Mouse (Mus musculus): ENCODE results near the gene Psmd2. TPM values are rescaled to one million over a fixed set of nuclear protein-coding genes. Genes with fewer than 3 reads are reported as not detected.

Psmd2 gene
- polyA plus RNA-seq, 1 experiment from 2014 or later: 355 TPM

- peaks cover 12% of the 10 kb centered on the region for H3K4me1 ChIP-seq
- H3K9me3 ChIP-seq: no peaks in the 10 kb centered on the region
- ATAC-seq (ENCODE audit: low FRiP score, low read depth): no peak
- H3K4me3 ChIP-seq: no peak overlapping the region
- no peak overlapping the region for H3K27ac ChIP-seq
- H3K9ac ChIP-seq: no peak overlapping the region
- no peak overlapping the region for H3K4me2 ChIP-seq (replicated peaks)
- H3K27me3 ChIP-seq: no peaks in the 10 kb centered on the region
- 89% methylated on average over 2 of the region's 2 CpGs for WGBS
- H3K36me3 ChIP-seq: peaks cover 89% of the 10 kb centered on the region
Measured at GRCm38 (mm10) chr16:20706407-20707055, 55.1 kb downstream of the Psmd2 start.

DNA sequence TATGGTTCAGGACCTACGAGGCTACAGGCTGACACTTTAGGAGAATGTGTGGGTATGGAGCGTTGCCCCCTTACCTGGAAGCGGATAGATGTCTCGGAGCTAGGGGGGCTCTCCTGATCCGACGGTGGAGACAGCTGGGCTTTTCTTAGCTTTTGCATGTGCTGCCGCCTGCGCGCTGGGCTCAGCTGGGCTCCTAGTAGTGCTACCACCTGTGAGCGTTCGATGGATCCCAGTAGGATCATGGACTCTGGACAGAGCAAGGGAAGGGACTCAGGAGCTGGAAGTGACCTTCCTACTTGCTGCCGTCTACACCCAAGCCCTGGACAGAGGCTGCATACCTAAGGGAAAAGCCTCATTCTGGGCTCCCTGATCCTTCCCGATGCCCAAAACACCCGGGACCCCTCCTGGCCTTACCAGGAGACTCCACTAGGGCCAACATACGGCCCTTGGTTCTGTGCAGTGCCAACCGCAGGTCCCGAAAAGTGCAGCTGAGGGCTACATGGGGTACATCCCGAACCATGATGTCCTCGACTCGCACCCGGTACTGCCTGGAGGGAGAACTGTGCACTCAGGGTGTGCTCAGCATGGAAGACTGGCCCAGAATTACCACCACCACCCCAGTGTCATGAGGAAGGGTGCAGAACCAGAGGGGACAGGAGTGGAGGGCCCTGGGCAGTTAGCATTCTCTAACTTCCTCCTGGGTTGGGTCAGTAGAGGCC, 56.9 kb downstream of the Psmd2 start:
- no peaks in the 10 kb centered on the region for H3K4me1 ChIP-seq
- H3K9me3 ChIP-seq: no peaks in the 10 kb centered on the region
- H3K9ac ChIP-seq: no peak overlapping the region
- H3K4me3 ChIP-seq: no peak overlapping the region
- no peak for ATAC-seq (ENCODE audit: low FRiP score, low read depth)
- no peaks in the 10 kb centered on the region for H3K27me3 ChIP-seq
- WGBS: 91% methylated on average over 21 of the region's 21 CpGs
- H3K27ac ChIP-seq: no peak overlapping the region
- peaks cover 100% of the 10 kb centered on the region for H3K36me3 ChIP-seq
- H3K4me2 ChIP-seq (replicated peaks): no peak overlapping the region

GRCm38 (mm10) chr16:20708939-20709734, 57.7 kb downstream of the Psmd2 start:
- Histone ChIP-seq H3K27me3 (no peaks in the 10 kb centered on the region), H3K4me1 (peaks cover 7% of the 10 kb centered on the region; the same call in 1 of the 2 replicates), H3K4me3 (no peak overlapping the region), H3K9ac (no peak overlapping the region), H3K4me2 (replicated peaks) (no peak overlapping the region), H3K27ac (no peak overlapping the region), H3K36me3 (peaks cover 94% of the 10 kb centered on the region), H3K9me3 (no peaks in the 10 kb centered on the region)
- 73% methylated on average over 19 of the region's 19 CpGs for WGBS
- ATAC-seq (ENCODE audit: low FRiP score, low read depth): peak; percentile 66; the same call in 1 of the 2 replicates

DNA sequence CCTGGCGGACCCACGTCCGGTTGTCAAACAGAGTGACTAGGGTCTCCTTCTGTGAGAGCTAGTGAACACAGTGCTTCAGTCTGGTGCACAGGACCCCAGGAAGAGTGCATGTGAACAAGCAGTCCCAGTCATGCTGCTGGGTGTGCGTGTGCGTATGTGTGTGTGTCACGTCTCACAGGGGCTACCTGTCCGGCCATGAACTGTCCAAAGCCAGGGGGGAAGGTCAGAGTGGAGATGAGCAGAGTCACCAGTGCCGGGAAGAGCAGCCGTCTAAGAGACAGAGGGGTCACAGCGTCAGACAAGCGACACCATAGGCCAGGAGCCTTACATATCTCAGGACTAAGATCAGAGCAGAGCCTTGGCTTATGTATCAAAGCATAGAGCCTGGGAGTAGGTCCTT, 58.9 kb downstream of the Psmd2 start:
- Histone ChIP-seq H3K4me1 (peaks cover 20% of the 10 kb centered on the region), H3K36me3 (peaks cover 82% of the 10 kb centered on the region), H3K27ac (no peak overlapping the region), H3K27me3 (no peaks in the 10 kb centered on the region), H3K9me3 (no peaks in the 10 kb centered on the region), H3K4me3 (no peak overlapping the region), H3K9ac (no peak overlapping the region), H3K4me2 (replicated peaks) (no peak overlapping the region)
- no peak for ATAC-seq (ENCODE audit: low FRiP score, low read depth)
- 93% methylated on average over 11 of the region's 11 CpGs for WGBS

DNA sequence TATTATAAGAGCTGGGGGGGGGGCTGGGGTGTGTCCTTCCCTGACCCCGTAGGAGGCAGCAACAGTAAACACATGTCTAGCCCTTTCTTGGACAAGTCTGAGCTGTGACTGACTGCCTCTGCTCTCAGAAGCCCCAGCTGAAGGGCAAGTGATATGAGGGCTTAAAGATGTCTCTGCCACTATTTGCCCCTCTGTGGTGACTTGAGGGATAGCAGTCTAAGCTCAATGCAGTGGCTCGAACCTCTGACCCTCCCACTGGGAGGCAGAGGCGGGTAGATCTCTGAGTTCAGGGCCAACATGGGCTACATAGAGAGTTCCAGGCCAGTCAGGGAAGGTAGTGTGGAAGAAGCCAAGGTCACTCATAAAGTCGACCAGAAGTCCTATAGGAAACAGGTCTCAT, 59.4 kb downstream of the Psmd2 start:
- H3K4me3 ChIP-seq: no peak overlapping the region
- H3K4me1 ChIP-seq: peaks cover 21% of the 10 kb centered on the region
- H3K9me3 ChIP-seq: no peaks in the 10 kb centered on the region
- peaks cover 78% of the 10 kb centered on the region for H3K36me3 ChIP-seq
- ATAC-seq (ENCODE audit: low FRiP score, low read depth): no peak
- 82% methylated on average over 4 of the region's 4 CpGs for WGBS
- H3K9ac ChIP-seq: no peak overlapping the region
- no peak overlapping the region for H3K27ac ChIP-seq
- no peaks in the 10 kb centered on the region for H3K27me3 ChIP-seq
- no peak overlapping the region for H3K4me2 ChIP-seq (replicated peaks)

DNA sequence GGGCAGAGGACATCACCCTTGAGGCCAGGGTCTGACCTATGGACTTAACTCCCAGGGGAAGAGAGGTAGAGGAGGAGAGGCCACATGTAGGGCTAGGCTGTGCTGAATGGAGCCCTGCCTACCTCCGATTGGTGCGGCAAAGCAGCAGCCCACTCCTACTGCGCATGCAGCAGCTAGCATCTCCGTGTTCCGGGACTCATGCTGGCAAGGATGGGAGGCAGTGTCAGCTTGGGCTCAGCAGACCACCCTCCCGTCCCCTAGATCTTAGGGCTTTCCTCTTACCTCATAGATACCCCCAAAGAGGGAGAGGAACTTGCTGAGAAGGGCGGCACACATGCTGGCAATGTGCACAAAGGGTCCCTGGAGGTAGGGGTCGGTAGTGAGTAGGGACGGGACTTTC, 60.7 kb downstream of the Psmd2 start:
- no peak for ATAC-seq (ENCODE audit: low FRiP score, low read depth)
- Histone ChIP-seq H3K4me1 (peaks cover 29% of the 10 kb centered on the region), H3K27ac (no peak overlapping the region), H3K9ac (no peak overlapping the region), H3K36me3 (peaks cover 64% of the 10 kb centered on the region), H3K4me2 (replicated peaks) (no peak overlapping the region), H3K9me3 (no peaks in the 10 kb centered on the region), H3K27me3 (no peaks in the 10 kb centered on the region), H3K4me3 (no peak overlapping the region)
- WGBS: 76% methylated on average over 9 of the region's 9 CpGs

DNA sequence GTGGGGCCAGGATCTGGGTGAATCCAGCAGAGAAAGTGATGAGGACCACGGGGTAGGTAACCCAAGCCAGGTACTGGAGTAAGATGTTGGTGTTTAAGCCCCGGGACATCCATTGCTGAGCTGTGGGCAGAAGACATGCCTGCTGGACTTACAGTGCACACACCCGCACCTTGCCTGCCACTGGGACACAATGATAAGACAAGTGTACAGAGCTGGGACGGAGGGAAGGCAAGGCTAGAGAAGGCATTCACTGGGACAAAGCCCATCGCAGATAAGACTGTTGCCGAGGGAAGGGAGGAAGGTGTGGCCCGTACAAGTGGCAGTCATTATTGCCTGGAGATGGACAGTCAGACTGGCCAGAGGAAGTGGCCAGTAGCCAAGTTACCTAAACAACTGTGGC, 61.4 kb downstream of the Psmd2 start:
- no peak overlapping the region for H3K4me3 ChIP-seq
- 0 out of 2 replicates have a peak overlapping the region, but pooled peaks have one; percentile 78 for H3K4me2 ChIP-seq (replicated peaks)
- ATAC-seq (ENCODE audit: low FRiP score, low read depth): no peak
- H3K27ac ChIP-seq: no peak overlapping the region
- peaks cover 30% of the 10 kb centered on the region for H3K4me1 ChIP-seq
- WGBS: 93% methylated on average over 7 of the region's 7 CpGs
- no peaks in the 10 kb centered on the region for H3K9me3 ChIP-seq
- no peaks in the 10 kb centered on the region for H3K27me3 ChIP-seq
- H3K36me3 ChIP-seq: peaks cover 57% of the 10 kb centered on the region
- H3K9ac ChIP-seq: no peak overlapping the region

MicroRNAs within 50 kb of the gene (microRNA counts, 519-probe panel; counts per million panel counts)
- microRNA mmu-miR-1224: 3,250 counts per million, percentile 55 among the panel's probes with 10 or more counts

Small RNA genes lying within 50 kb of the gene (microRNA-seq; reads per million reads assigned to microRNA genes)
- gene Mir1224: 0.52 reads per million

Other genes starting within 250 kb of the Psmd2 start
- gene Abcc5, start 225.3 kb upstream of the Psmd2 start, polyA plus RNA-seq (2015; fragmentation: Nextera tagmentation; extraction: Ambion mirVana): 86.9 and 100 TPM in 2 replicates
- gene Eif2b5, start 152.8 kb upstream of the Psmd2 start, polyA plus RNA-seq (2015; fragmentation: Nextera tagmentation; extraction: Ambion mirVana): 109 and 113 TPM in 2 replicates
- 28.0 and 28.7 TPM in 2 replicates for gene Dvl3, start 134.7 kb upstream of the Psmd2 start, polyA plus RNA-seq (2015; fragmentation: Nextera tagmentation; extraction: Ambion mirVana)
- 629 and 657 TPM in 2 replicates for gene Ap2m1, start 116.2 kb upstream of the Psmd2 start, polyA plus RNA-seq (2015; fragmentation: Nextera tagmentation; extraction: Ambion mirVana)
- gene Abcf3, start 103.1 kb upstream of the Psmd2 start, polyA plus RNA-seq (2015; fragmentation: Nextera tagmentation; extraction: Ambion mirVana): 68.1 and 78.1 TPM in 2 replicates
- 0.73 and 1.5 TPM in 2 replicates for gene Vwa5b2, start 62.2 kb upstream of the Psmd2 start, polyA plus RNA-seq (2015; fragmentation: Nextera tagmentation; extraction: Ambion mirVana)
- 37.2 and 37.7 TPM in 2 replicates for gene Eef1akmt4, start 40.1 kb upstream of the Psmd2 start, polyA plus RNA-seq (2015; fragmentation: Nextera tagmentation; extraction: Ambion mirVana)
- not detected in 2 replicates for gene Gm49333, start 40.0 kb upstream of the Psmd2 start, polyA plus RNA-seq (2015; fragmentation: Nextera tagmentation; extraction: Ambion mirVana)
- 39.5 and 41.1 TPM in 2 replicates for gene Alg3, start 39.9 kb upstream of the Psmd2 start, polyA plus RNA-seq (2015; fragmentation: Nextera tagmentation; extraction: Ambion mirVana)
- 0.92 and 1.2 TPM in 2 replicates for gene Camk2n2, start 30.4 kb upstream of the Psmd2 start, polyA plus RNA-seq (2015; fragmentation: Nextera tagmentation; extraction: Ambion mirVana)
- gene Ece2, start 21.8 kb upstream of the Psmd2 start, polyA plus RNA-seq (2015; fragmentation: Nextera tagmentation; extraction: Ambion mirVana): 6.9 and 7.5 TPM in 2 replicates
- 175 and 183 TPM in 2 replicates for gene Eif4g1, start 16.7 kb downstream of the Psmd2 start, polyA plus RNA-seq (2015; fragmentation: Nextera tagmentation; extraction: Ambion mirVana)
- 8.5 and 10.4 TPM in 2 replicates for gene Fam131a, start 41.6 kb downstream of the Psmd2 start, polyA plus RNA-seq (2015; fragmentation: Nextera tagmentation; extraction: Ambion mirVana)
- gene Polr2h, start 66.0 kb downstream of the Psmd2 start, polyA plus RNA-seq (2015; fragmentation: Nextera tagmentation; extraction: Ambion mirVana): 117 and 118 TPM in 2 replicates
- 23.3 and 23.5 TPM in 2 replicates for gene Clcn2, start 66.1 kb downstream of the Psmd2 start, polyA plus RNA-seq (2015; fragmentation: Nextera tagmentation; extraction: Ambion mirVana)
- 9.1 and 9.3 TPM in 2 replicates for gene Chrd, start 81.5 kb downstream of the Psmd2 start, polyA plus RNA-seq (2015; fragmentation: Nextera tagmentation; extraction: Ambion mirVana)
- gene Thpo, start 82.9 kb downstream of the Psmd2 start, polyA plus RNA-seq (2015; fragmentation: Nextera tagmentation; extraction: Ambion mirVana): 0.66 and 0.74 TPM in 2 replicates